Mouse (Mus musculus) CH12.LX (cell line): ENCODE data around the gene Arid4b. TPM values are rescaled to one million over a fixed set of nuclear protein-coding genes. Genes with fewer than 3 reads are reported as not detected.

ENCODE experiments used
- DNase-seq: peaks from one replicate; pipeline ENCODE4 v3.0.0-alpha.2; 2013; ENCODE audit errors: extremely low read depth
- H3K27ac ChIP-seq: 2 replicates; pipeline ENCODE4 v1.5.1; 2012; ENCODE audit warnings: low read depth, mild to moderate bottlenecking, control low read depth, moderate library complexity; ENCODE audit not compliant: insufficient read depth
- H3K27me3 ChIP-seq: replicated peaks from 2 replicates; pipeline ENCODE3; 2012; ENCODE audit warnings: inconsistent platforms
- H3K36me3 ChIP-seq, 2 experiments: replicated peaks in 1 of 2; 2 replicates each; pipeline versions ENCODE3 to v1.6.1; 2012; ENCODE audit warnings: inconsistent platforms in 1 of 2, low read length in 1 of 2, mild to moderate bottlenecking in 1 of 2, mixed read lengths in 1 of 2, moderate library complexity in 1 of 2; ENCODE audit not compliant: control insufficient read depth in 1 of 2, insufficient read depth in 1 of 2
- H3K4me1 ChIP-seq, 2 experiments: 2 replicates each; pipeline ENCODE4 v1.6.1; 2012; ENCODE audit warnings: inconsistent platforms in 1 of 2, moderate library complexity in 1 of 2; ENCODE audit not compliant: insufficient read depth in 2 of 2, control insufficient read depth in 1 of 2
- H3K4me2 ChIP-seq: 2 replicates; pipeline ENCODE4 v1.6.1; 2012; ENCODE audit warnings: low read depth, mild to moderate bottlenecking, control low read depth; ENCODE audit not compliant: poor library complexity, insufficient read depth, severe bottlenecking
- H3K4me3 ChIP-seq, 3 experiments: fragments of 150-350 bp in 1 of 3; sonication (generic) in 1 of 3; replicated peaks in 1 of 3; 2 replicates each; pipeline versions ENCODE3 to v1.5.1; 2011 to 2012; ENCODE audit warnings: low read depth in 2 of 3, low read length in 2 of 3, mild to moderate bottlenecking in 2 of 3, moderate library complexity in 2 of 3, control low read depth in 1 of 3, improper control_type of control experiment in 1 of 3, inconsistent platforms in 1 of 3, mixed read lengths in 1 of 3; ENCODE audit not compliant: poor library complexity in 1 of 3
- H3K79me2 ChIP-seq: replicated peaks from 2 replicates; pipeline ENCODE4 v1.6.1; 2012; ENCODE audit warnings: mild to moderate bottlenecking, moderate library complexity; ENCODE audit not compliant: control insufficient read depth, poor library complexity, insufficient read depth, severe bottlenecking; ENCODE audit errors: extremely low read depth
- H3K9ac ChIP-seq: 2 replicates; pipeline ENCODE4 v1.6.1; 2012; ENCODE audit warnings: low read depth, mild to moderate bottlenecking, control low read depth, moderate library complexity; ENCODE audit not compliant: insufficient read depth
- H3K9me3 ChIP-seq: replicated peaks from 2 replicates; pipeline ENCODE3; 2012; ENCODE audit warnings: low read length, inconsistent platforms, mixed read lengths
- BHLHE40 ChIP-seq: IDR thresholded peaks from 2 replicates; pipeline ENCODE4 v1.6.1; 2011; ENCODE audit warnings: mild to moderate bottlenecking, low read depth, low read length, improper control_type of control experiment
- CHD2 ChIP-seq: IDR thresholded peaks from 2 replicates; pipeline ENCODE4 v1.6.1; 2011; ENCODE audit warnings: low read length, improper control_type of control experiment
- CTCF ChIP-seq, 2 experiments: IDR thresholded peaks in 1 of 2; conservative IDR thresholded peaks in 1 of 2; 2 replicates each; pipeline ENCODE4 v1.5.1; 2011 to 2012; ENCODE audit warnings: low read depth in 2 of 2, low read length in 2 of 2, improper control_type of control experiment in 1 of 2, inconsistent platforms in 1 of 2, mild to moderate bottlenecking in 1 of 2, moderate library complexity in 1 of 2
- E2F4 ChIP-seq: IDR thresholded peaks from 2 replicates; pipeline ENCODE4 v1.6.1; 2011; ENCODE audit warnings: low read depth, low read length, improper control_type of control experiment; ENCODE audit not compliant: insufficient replicate concordance
- ELF1 ChIP-seq: IDR thresholded peaks from 2 replicates; pipeline ENCODE4 v1.6.1; 2014; ENCODE audit warnings: low read depth, mild to moderate bottlenecking, inconsistent platforms, low read length, improper control_type of control experiment
- ETS1 ChIP-seq: conservative IDR thresholded peaks from 2 replicates; pipeline ENCODE4 v1.6.1; 2012; ENCODE audit warnings: low read depth, mild to moderate bottlenecking, inconsistent platforms, low read length, improper control_type of control experiment, moderate library complexity
- GABPA ChIP-seq: IDR thresholded peaks from 2 replicates; pipeline ENCODE4 v1.6.1; 2012; ENCODE audit warnings: low read depth, low read length, improper control_type of control experiment, inconsistent platforms; ENCODE audit not compliant: insufficient replicate concordance
- HCFC1 ChIP-seq: IDR thresholded peaks from 2 replicates; pipeline ENCODE4 v1.6.1; 2012; ENCODE audit warnings: low read depth, mild to moderate bottlenecking, inconsistent platforms, low read length, improper control_type of control experiment
- JUN ChIP-seq: IDR thresholded peaks from 2 replicates; pipeline ENCODE4 v1.6.1; 2011; ENCODE audit warnings: low read depth, mild to moderate bottlenecking, low read length, improper control_type of control experiment, moderate library complexity; ENCODE audit not compliant: insufficient read depth
- JUND ChIP-seq: conservative IDR thresholded peaks from 2 replicates; pipeline ENCODE4 v1.6.1; 2011; ENCODE audit warnings: low read depth, low read length, improper control_type of control experiment
- MAFK ChIP-seq: IDR thresholded peaks from 2 replicates; pipeline ENCODE4 v1.6.1; 2011; ENCODE audit warnings: low read length, improper control_type of control experiment; ENCODE audit not compliant: insufficient replicate concordance
- MAX ChIP-seq: IDR thresholded peaks from 2 replicates; pipeline ENCODE4 v1.6.1; 2011; ENCODE audit warnings: low read length, improper control_type of control experiment
- MEF2A ChIP-seq: IDR thresholded peaks from 2 replicates; pipeline ENCODE4 v1.6.1; 2014; ENCODE audit warnings: low read depth, mild to moderate bottlenecking, inconsistent platforms, low read length, improper control_type of control experiment, borderline replicate concordance
- MXI1 ChIP-seq: IDR thresholded peaks from 2 replicates; pipeline ENCODE4 v1.6.1; 2011; ENCODE audit warnings: mild to moderate bottlenecking, low read depth, low read length, improper control_type of control experiment
- MYC ChIP-seq: IDR thresholded peaks from 2 replicates; pipeline ENCODE4 v1.6.1; 2011; ENCODE audit warnings: low read depth, mild to moderate bottlenecking, improper control_type of control experiment, low read length
- PAX5 ChIP-seq: IDR thresholded peaks from 2 replicates; pipeline ENCODE4 v1.6.1; 2012; ENCODE audit warnings: low read length, inconsistent platforms, mixed read lengths
- POLR2A ChIP-seq: IDR thresholded peaks from 2 replicates; pipeline ENCODE4 v1.6.1; 2011; ENCODE audit warnings: low read depth, mild to moderate bottlenecking, improper control_type of control experiment, low read length
- POLR2AphosphoS2 ChIP-seq: IDR thresholded peaks from 2 replicates; pipeline ENCODE4 v1.6.1; 2011; ENCODE audit warnings: low read depth, low read length, improper control_type of control experiment
- RAD21 ChIP-seq: IDR thresholded peaks from 2 replicates; pipeline ENCODE4 v1.6.1; 2011; ENCODE audit warnings: low read depth, mild to moderate bottlenecking, low read length, improper control_type of control experiment, moderate library complexity
- RCOR1 ChIP-seq: conservative IDR thresholded peaks from 2 replicates; pipeline ENCODE4 v1.6.1; 2012; ENCODE audit warnings: low read depth, mild to moderate bottlenecking, inconsistent platforms, low read length, improper control_type of control experiment
- SIN3A ChIP-seq: IDR thresholded peaks from 2 replicates; pipeline ENCODE4 v1.6.1; 2012; ENCODE audit warnings: low read length, improper control_type of control experiment, inconsistent platforms
- SMC3 ChIP-seq: IDR thresholded peaks from 2 replicates; pipeline ENCODE4 v1.6.1; 2011; ENCODE audit warnings: low read depth, low read length, improper control_type of control experiment
- TBP ChIP-seq: conservative IDR thresholded peaks from 2 replicates; pipeline ENCODE4 v1.6.1; 2011; ENCODE audit warnings: low read depth, low read length, improper control_type of control experiment
- TCF12 ChIP-seq: IDR thresholded peaks from 2 replicates; pipeline ENCODE4 v1.6.1; 2014; ENCODE audit warnings: low read depth, mild to moderate bottlenecking, inconsistent platforms, low read length, improper control_type of control experiment
- UBTF ChIP-seq: IDR thresholded peaks from 2 replicates; pipeline ENCODE4 v1.6.1; 2012; ENCODE audit warnings: low read depth, mild to moderate bottlenecking, inconsistent platforms, low read length, improper control_type of control experiment, moderate library complexity
- USF1 ChIP-seq: IDR thresholded peaks from 2 replicates; pipeline ENCODE4 v1.6.1; 2014; ENCODE audit warnings: low read depth, mild to moderate bottlenecking, inconsistent platforms, low read length, improper control_type of control experiment
- USF2 ChIP-seq: conservative IDR thresholded peaks from 2 replicates; pipeline ENCODE4 v1.6.1; 2011; ENCODE audit warnings: low read depth, low read length, improper control_type of control experiment
- ZKSCAN1 ChIP-seq: IDR thresholded peaks from 2 replicates; pipeline ENCODE4 v1.6.1; 2012; ENCODE audit warnings: low read depth, inconsistent platforms, low read length, improper control_type of control experiment, borderline replicate concordance
- ZMIZ1 ChIP-seq: IDR thresholded peaks from 2 replicates; pipeline ENCODE4 v1.6.1; 2012; ENCODE audit warnings: low read depth, mild to moderate bottlenecking, inconsistent platforms, low read length, improper control_type of control experiment
- dilution Hi-C: fragments of 300-500 bp; cut with MboI; formaldehyde crosslinking; loops from 2 replicates; pipeline ENCODE4 v1.14.3; 2020; ENCODE audit warnings: low sequenced_read_pairs; ENCODE audit not compliant: extremely low pct_unique_long_range_greater_than_20kb, extremely low pct_ligation_motif_present
- in situ Hi-C: fragments of 300-500 bp; cut with MboI; formaldehyde crosslinking; loops from 3 replicates; pipeline ENCODE4 v1.14.3; 2019; ENCODE audit warnings: low sequenced_read_pairs, low pct_ligation_motif_present, low pct_unique_long_range_greater_than_20kb, mixed read lengths
- polyA plus RNA-seq: library from polyadenylated mRNA; unstranded; fragments of >175 nt; gene quantifications from 2 replicates; pipeline ENCODE4 v1.2.1, GENCODE M21; 2012; ENCODE audit warnings: low read depth; ENCODE audit not compliant: insufficient read length
- total RNA-seq, 2 experiments: library from RNA; depleted of rRNA; stranded (reverse); fragments of 300-350 nt in 1 of 2; fragments of >200 nt in 1 of 2; gene quantifications; 2 replicates each; pipeline ENCODE4 v1.2.3; 2012 to 2014

Gene Arid4b
- total and polyA plus RNA-seq, 3 experiments: 9.2 to 16.4 (median 9.7) TPM

- H3K4me1 ChIP-seq: peaks cover 8 to 22% of the 10 kb centered on the region in 2 experiments; a peak in 3 of 4 replicates
- TF ChIP-seq ZKSCAN1 (no peak), JUND (no peak), POLR2A (no peak), USF2 (no peak), USF1 (no peak), ETS1 (no peak), MEF2A (no peak), PAX5 (no peak), MAX (no peak), MXI1 (no peak), JUN (no peak), TBP (no peak)
- TF ChIP-seq, all 38 proteins: peak for 0
- in situ Hi-C loops: no loop called here
- no peak overlapping the region for H3K27ac ChIP-seq
- peaks cover 5 to 45% of the 10 kb centered on the region in 2 experiments for H3K36me3 ChIP-seq
- peaks cover 42% of the 10 kb centered on the region for H3K79me2 ChIP-seq
- no peak overlapping the region for H3K4me3 ChIP-seq
- no peak for DNase-seq
- H3K4me2 ChIP-seq: no peak overlapping the region
- dilution Hi-C loops: no loop called here
- no peaks in the 10 kb centered on the region for H3K9me3 ChIP-seq
- H3K27me3 ChIP-seq: no peaks in the 10 kb centered on the region
- H3K9ac ChIP-seq: no peak overlapping the region
Observed at GRCm38 (mm10) chr13:14059582-14059981, 3.5 kb upstream of the Arid4b start.

DNA sequence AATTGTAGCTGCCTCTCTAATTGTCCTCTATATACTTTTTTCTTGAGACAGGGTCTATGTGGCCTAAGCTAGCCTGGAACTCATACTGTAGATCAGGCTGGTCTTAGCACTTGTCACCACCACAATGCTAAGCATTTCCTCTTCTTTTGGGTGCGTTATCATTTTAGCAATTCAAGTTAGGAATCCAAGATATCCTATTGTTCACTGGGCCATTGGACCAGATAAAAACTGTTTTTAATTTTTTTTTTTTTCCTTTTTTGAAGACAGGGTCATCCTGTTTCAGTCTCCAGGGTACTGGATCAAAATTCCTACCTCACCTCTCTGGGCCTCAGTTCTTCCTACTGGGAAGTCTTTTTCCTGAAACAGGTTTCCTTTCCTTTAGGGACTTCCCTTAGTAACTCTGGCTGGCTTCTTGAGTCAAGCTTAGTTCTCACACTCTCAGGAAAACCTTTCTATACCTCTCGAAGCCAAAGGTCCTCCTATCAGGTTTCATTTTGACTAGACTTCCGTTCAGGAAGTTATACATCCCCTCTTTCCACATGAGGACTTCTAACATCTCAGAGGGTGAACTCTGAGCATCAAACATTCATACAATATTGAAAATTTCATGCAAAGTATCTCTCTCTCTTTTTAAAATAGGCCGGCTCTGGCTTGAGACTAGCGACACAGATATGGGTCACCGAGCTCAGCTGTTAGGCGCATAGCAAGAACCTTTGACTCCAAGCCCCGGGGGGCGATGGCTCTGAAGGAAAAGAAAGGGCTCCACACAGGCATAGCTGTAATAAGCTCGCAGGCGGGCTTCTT lies 621 bp upstream of the Arid4b start:
- DNase-seq: peak; percentile 56
- dilution Hi-C loops (no loop called here), in situ Hi-C loops (no loop called here)
- peak overlapping the region; percentile 68 to 88 (median 71) for H3K4me3 ChIP-seq
- H3K79me2 ChIP-seq: peaks cover 53% of the 10 kb centered on the region
- H3K27ac ChIP-seq: peak overlapping the region; percentile 80
- H3K36me3 ChIP-seq: peaks cover 3 to 25% of the 10 kb centered on the region in 2 experiments
- H3K9me3 ChIP-seq: no peaks in the 10 kb centered on the region
- H3K27me3 ChIP-seq: no peaks in the 10 kb centered on the region
- H3K9ac ChIP-seq: peak overlapping the region; percentile 74
- peaks cover 3 to 31% of the 10 kb centered on the region in 2 experiments for H3K4me1 ChIP-seq
- H3K4me2 ChIP-seq: peak overlapping the region; percentile 95
- TF ChIP-seq POLR2A (no peak), TCF12 (no peak), ZKSCAN1 (no peak), MEF2A (peak; percentile 42; the same call in 1 of the 2 replicates), ZMIZ1 (no peak; the same call in 1 of the 2 replicates), MAX (peak; percentile 29; the same call in 1 of the 2 replicates), HCFC1 (no peak), CTCF (conservative IDR thresholded peaks at IDR 0.05 in 1 of 2, IDR thresholded peaks at IDR 0.05 in 1 of 2; ENCODE audit: low read depth in 2 of 2, low read length in 2 of 2) (no peak), JUND (peak; percentile 98), MXI1 (peak; percentile 53; the same call in 1 of the 2 replicates), BHLHE40 (0 out of 2 replicates have a peak, but pooled peaks have one; percentile 19), RCOR1 (0 out of 2 replicates have a peak, but pooled peaks have one; percentile 55), SIN3A (peak; percentile 92), POLR2AphosphoS2 (no peak), E2F4 (no peak), CHD2 (no peak; the same call in 1 of the 2 replicates), JUN (peak; percentile 78), ETS1 (peak; percentile 65), UBTF (no peak), GABPA (no peak), TBP (peak; percentile 75; the same call in 1 of the 2 replicates), SMC3 (no peak), RAD21 (no peak), ELF1 (no peak; the same call in 1 of the 2 replicates), MAFK (no peak), MYC (peak; percentile 50; the same call in 1 of the 2 replicates)
